Mouse (Mus musculus): Measurements from ENCODE around the gene Rnf114. TPM values are rescaled to one million over a fixed set of nuclear protein-coding genes. Genes with fewer than 3 reads are reported as not detected.

Rnf114 gene
- total RNA-seq, 2 experiments from 2014 or later, result 15.3 to 15.6 TPM

DNA sequence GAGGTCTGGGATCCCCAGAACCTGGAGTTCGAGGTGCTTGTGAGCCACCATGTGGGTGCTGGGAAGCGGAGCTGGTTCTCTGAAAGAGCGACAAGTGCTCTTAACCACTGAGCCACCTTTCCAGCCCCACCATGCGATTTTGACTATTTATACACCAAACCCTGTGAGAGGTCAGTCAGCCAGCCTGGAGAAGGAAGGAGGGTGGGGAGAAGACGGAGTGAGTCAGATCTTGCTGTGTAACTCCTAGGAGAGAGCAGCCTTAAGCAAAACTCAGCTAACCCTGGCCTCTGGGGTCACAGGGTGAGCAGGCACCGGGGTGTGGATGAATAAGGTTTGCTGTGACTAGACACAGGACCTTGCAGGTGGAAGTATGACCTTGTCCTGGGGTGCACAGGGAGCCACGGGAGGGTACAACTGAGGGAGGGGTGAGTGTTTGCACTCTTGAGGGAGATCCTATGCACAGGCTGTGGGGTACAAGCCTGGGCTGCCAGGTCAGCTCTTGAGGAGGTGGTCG is 58.0 kb downstream of the Rnf114 start:
- DNase-seq, result no peak

DNA sequence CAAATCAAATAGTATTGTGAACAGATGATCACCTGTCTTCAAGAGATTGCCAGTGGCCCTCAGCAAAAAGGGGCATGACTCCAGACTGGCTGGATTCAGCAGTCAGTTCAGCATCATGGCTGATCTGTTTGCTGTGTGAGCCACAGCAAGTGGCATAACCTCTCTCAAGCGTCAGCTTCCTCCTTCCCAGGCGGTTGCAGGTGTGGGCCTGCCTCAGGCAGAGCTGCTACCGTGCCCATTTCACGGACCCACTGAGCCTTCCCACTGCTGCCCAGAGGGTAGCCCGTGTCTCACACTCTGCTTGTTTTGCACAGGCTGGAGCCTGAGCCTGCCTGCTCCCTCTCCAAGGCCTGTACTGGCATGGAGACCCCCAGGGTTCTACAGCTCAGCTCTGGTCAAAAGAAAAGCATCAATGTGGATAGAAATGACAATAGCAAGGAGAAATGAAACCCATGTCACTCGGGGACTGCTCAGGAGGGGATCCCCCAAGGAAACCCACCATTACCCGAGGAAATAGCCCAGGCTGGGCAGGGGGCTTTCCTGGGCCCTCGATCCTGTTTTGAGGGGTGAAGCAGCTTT is 59.0 kb downstream of the Rnf114 start:
- DNase-seq, result no peak
- intact Hi-C loops (cut with DNase I; ENCODE audit: low total_unique reads), result no loop called here

More for the DNA sequence above, 58.0 kb downstream of the Rnf114 start:
- intact Hi-C loops (cut with DNase I; ENCODE audit: low total_unique reads), result no loop called here

DNA sequence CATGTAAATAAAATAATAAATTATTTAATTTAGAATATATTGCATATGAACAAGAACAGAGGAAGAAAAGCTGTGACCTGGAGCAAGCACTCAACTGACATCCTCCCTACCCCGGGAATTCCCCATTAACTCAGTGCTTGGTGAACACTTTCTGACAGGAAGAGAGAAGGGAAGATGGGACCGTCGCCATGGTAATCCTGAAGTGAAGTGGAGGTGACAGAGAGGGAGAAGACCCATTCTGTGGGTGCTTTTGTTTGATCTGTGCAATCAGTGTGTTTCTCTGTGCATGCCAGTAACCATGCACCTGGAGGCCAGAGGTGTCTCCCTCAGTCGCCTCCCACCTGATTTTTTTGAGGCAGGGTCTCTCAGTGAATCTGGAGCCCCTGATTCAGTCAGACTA is 59.8 kb downstream of the Rnf114 start:
- no peak for DNase-seq
- intact Hi-C loops (cut with DNase I; ENCODE audit: low total_unique reads), result no loop called here

DNA sequence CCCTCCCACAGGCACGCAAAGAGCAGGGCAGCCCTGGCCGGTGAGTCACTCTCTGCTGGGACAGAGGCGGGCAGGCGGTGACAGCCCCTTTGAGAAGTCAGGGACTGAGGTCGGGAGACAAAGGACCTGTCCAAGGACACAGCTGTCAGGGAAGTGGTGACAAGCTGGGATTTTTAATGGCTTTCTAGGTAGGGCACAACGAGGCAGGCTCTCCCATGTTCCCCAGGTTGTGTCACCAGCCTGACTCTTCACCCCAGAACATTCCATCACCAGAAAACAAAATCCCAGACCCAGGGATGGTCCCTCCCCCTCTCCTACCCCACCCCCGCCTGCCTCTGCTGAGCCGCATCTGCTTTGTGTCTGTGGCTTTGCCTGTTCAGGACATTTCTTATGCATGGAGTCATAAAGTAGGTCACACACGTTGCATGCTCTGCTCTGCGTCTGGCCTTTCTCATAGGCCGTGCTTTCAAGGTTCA is 60.5 kb downstream of the Rnf114 start:
- intact Hi-C loops (cut with DNase I; ENCODE audit: low total_unique reads), result no loop called here
- no peak for DNase-seq

DNA sequence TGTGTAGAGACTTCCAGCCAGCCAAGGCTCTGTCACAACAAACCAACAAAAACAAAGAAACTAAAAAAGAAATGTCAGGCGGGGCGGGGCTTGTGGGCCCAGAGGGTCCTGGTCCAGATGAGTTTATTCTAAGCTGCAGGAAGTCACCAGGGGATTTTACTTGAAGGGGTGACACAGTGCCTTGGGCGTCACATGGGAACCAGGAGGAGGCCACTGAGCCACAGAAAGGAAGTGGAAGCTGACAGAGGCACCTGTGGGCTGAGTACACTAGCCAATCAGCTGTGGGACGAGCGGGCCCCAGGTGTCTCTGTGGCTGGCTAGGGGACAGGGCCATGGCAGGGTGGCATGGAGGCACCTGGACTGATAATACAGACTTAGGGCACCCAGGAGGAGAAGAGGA is 63.3 kb downstream of the Rnf114 start:
- DNase-seq, result no peak
- intact Hi-C loops (cut with DNase I; ENCODE audit: low total_unique reads), result no loop called here

DNA sequence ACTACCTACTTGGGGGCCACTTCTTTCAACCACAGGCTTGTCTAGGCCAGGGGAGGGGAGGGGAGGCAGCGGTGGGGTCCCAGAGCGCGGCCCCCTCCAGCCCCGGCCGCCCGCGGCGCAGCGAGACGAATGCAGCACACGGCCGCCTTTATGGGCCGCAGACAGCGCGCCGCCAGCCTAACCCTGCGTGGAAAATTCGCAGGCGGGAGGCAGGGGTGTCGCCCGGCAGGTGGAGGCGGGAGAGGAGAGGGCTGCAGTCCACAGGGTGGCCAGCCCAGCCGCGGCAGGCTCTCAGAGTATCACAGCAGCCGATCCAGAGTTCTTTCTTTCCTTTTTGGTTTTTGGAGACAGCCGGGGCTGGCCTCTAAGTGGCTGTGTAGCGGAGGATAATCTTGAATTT is 67.0 kb downstream of the Rnf114 start:
- no peak for DNase-seq
- intact Hi-C loops (cut with DNase I; ENCODE audit: low total_unique reads), result no loop called here

DNA sequence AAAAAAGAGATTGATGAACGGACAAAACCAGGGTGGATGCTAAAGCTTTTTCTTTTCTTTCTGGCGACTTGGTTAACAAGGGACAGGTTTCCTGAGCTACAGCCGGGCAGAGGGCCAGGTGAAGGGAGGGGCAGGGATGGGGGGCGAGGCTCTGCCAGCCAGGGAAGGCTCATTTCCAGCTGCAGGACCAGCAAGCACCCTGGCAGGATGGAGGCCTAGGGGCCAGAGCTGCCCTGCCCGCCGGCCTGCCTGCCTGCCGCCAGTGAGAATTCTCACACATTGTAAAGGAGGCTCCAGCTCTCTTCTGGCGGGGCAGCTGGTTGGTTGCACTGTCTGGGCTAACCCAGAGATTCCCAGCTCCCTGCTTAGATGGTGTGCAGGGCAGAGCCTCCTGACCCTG is 69.7 kb downstream of the Rnf114 start:
- DNase-seq, result peak; percentile 70
- intact Hi-C loops (cut with DNase I; ENCODE audit: low total_unique reads), result no loop called here

DNA sequence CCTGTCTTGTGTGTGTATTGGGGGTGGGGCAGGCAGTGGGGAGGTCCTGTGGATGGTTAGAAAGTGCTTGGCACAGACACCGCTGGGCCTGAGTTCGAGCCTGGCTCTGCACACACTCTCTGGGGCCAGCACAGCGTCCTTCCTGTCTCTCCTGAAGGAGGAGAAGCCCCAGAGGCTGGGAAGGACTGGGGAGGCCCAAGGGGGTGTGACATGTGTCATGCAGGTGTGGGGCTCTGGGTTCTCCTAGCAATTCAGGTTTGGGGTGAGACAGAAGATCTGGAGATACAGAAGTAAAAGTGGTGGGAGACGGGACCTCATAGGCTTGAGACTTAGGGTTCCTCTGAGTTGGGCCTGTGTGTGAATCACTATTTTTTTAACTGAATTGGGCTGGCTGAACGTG is 70.6 kb downstream of the Rnf114 start:
- DNase-seq, result no peak
- intact Hi-C loops (cut with DNase I; ENCODE audit: low total_unique reads), result no loop called here

DNA sequence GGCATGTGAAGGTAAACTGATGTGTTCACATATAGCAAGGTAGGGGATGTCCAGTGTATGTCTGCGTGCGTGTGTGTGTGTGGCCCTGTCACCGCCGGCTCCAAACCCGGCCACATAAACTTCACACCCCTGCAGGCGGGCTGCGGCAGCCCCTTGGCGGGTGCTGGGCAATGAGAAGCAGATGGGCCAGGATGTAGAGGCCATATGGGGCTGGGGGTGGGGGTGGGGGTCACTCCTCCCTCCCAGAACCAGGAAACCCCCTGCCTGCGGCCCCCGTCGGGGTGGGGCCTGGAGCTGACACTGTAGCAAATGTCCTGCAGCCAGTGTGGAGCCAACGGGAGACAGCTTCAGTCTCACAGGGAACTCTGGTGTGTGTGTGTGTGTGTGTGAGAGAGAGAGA is 71.3 kb downstream of the Rnf114 start:
- DNase-seq, result no peak
- intact Hi-C loops (cut with DNase I; ENCODE audit: low total_unique reads), result no loop called here

DNA sequence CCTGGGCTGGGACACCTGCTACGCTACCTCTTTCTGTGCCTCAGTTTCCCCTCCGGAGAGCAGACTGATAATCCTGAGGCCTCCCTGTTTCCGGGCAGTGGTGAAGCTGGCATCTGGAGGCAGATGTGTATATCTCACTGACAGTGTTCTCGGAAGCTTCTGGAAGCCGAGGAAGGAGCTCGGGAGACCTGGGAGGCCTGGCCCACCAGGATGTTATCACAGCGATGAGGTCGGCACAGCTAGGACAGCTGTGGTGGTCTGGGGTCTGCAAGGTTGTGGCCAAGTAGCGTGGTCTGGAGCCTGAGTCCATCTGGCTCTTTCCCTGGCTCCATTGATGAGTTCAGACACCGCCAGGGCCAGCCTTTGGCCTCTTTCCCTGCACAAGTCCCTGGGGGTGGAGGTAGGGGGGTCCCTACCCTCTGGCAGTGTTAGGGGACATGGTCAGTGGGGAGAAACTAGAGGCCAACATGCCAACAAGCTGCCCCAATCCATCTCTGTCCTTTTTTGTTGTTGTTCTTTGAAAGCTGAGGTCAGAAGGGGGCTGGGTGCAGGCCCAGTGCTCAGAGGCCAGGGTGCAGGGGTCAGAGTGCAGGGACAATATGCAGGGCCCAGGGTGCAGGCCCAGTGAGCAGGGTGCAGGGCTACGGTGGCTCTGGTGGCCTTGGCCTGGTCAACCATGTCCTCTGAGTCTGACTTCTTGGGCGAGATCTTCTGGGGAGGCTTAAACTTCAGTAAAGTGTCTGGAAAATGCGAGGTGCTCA is 72.3 kb downstream of the Rnf114 start:
- intact Hi-C loops (cut with DNase I; ENCODE audit: low total_unique reads), result no loop called here
- no peak for DNase-seq

DNA sequence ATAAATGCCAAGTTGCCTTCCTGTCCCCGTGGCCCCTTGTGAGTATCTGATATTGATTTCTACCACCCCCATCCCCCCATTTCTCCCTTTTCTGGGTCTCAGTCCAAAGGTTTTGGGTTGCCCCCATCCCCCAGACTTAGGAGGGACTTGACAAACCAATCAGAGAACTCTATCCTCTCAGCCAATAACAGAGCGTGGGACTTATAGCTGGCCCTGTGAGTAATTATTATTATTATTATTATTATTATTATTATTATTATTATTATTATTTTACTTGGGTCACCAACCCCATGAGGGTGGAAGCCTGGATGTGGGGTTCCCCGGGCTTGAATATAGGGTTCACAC is 72.8 kb downstream of the Rnf114 start:
- no peak for DNase-seq
- intact Hi-C loops (cut with DNase I; ENCODE audit: low total_unique reads), result no loop called here

DNA sequence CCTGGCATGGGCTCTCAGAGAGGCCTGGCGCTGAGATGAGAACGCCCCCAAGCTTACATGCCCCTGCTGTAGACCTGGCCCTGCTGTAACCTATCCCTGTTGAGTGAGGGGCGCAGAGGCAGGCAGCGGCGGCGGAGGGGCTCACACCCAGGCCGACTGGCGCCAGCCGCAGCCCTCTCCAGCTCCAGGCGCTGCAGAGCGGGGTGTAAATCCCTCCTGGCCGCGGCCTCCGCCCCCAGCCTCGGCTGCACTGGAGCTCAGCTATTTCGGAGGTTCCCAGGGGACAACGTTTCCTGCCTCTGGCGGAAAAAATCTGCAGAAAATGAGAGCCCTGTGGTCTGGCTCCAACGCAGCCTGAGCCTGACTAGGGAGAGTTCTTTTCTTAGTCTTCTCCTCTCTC is 73.2 kb downstream of the Rnf114 start:
- peak; percentile 81 for DNase-seq
- intact Hi-C loops (cut with DNase I; ENCODE audit: low total_unique reads), result no loop called here

Other genes with a start within 250 kb of the Rnf114 start
- 10 to 100 TPM; 15.0 to 17.6 TPM for gene B4galt5, start 143.5 kb upstream of the Rnf114 start, total RNA-seq (2021)
- 10 to 100 TPM; 24.5 to 24.6 TPM for gene Slc9a8, start 70.9 kb upstream of the Rnf114 start, total RNA-seq (2021)
- 10 to 100 TPM; 11.6 to 15.7 TPM for gene Spata2, start 242 bp downstream of the Rnf114 start, total RNA-seq (2021)
- gene Snai1, start 45.5 kb downstream of the Rnf114 start, total RNA-seq (2021), result 1 to 10 TPM; 3.2 to 3.5 TPM
- gene Ube2v1, start 139.4 kb downstream of the Rnf114 start, total RNA-seq (2021), result 100 to 1,000 TPM; 158 to 180 TPM
- gene Gm20431, start 168.9 kb downstream of the Rnf114 start, total RNA-seq (2021), result 10 to 100 TPM; 10.3 to 12.3 TPM
- gene Cebpb, start 196.3 kb downstream of the Rnf114 start, total RNA-seq (2021), result 100 to 1,000 TPM in 1 of 2 experiments, 10 to 100 TPM in 1; 66.9 to 120 TPM
- gene Tmem189, start 197.2 kb downstream of the Rnf114 start, total RNA-seq (2021), result 10 to 100 TPM; 18.1 to 22.8 TPM